Mouse (Mus musculus) MEL-GATA-1-ER (cell line): ENCODE results near the gene Tob2.

Source experiments
- DNase-seq: peaks from one replicate; pipeline ENCODE4 v3.0.0-alpha.2; 2012; ENCODE audit warnings: low read depth; ENCODE audit errors: extremely low read depth

Tob2 gene

GRCm38 (mm10) chr15:81812287-81812686, 46.3 kb downstream of the Tob2 start:
- no peak for DNase-seq

DNA sequence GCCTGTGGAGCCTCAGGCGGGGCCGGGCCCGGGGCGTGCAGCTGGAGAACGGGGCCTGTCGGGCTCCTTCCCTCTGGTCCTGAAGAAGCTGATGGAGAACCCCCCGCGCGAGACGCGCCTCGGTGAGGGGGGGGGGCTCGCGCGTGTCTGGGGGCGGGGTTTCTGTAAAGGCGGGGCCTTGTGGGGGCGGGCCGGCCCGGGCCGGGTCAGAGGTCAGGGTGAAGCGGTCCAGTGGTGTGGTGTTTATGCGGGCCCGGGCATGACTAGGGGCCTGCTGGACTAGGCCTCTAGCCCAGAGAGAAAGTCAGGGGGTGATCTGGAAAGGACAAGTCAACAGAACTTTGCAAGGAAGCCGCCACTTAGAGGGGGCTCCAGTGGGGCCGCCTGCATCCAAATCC, 47.0 kb downstream of the Tob2 start:
- no peak for DNase-seq

GRCm38 (mm10) chr15:81810671-81811598, 47.7 kb downstream of the Tob2 start:
- DNase-seq, result peak; percentile 97

DNA sequence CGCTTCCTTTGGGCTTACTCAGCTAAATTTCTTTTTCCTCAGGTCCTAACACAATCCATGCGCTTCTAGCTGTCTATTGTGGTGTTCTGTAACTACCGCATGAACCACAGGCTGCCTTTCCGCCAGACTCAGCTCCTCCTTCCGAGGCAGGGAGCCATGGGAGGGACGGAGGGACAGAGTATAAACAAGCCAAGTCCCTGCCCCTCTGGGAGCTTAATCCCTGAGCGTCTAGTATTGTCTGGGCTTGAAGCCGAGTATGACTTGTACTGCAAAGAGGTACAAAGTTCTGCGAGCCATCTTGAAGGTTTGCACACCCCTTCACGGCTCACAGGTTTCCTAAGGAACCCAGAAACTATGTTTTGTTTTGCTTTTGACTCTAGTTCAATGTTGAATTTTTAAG, 48.4 kb downstream of the Tob2 start:
- DNase-seq, result peak; percentile 57

GRCm38 (mm10) chr15:81809550-81809949, 49.0 kb downstream of the Tob2 start:
- DNase-seq, result no peak

DNA sequence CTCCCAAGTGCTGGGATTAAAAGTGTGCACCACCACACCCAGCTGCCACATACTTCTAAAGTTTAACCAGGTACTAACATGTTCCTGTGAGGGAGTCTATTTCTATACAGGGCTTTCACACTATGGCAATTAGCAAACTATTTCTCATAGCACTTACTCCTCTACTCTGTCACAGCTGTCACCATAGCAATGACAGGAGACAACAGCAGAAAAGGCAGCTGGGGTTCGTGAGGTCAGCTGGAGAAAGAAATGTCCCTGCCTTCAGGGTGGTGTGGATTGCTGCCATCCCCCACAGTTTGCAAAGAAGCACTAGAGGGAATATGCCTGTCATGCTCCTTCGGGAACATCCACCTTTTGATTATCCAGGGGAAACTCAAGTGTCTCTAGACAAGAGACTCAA, 49.8 kb downstream of the Tob2 start:
- DNase-seq, result no peak

GRCm38 (mm10) chr15:81806621-81807404, 51.8 kb downstream of the Tob2 start:
- no peak for DNase-seq

DNA sequence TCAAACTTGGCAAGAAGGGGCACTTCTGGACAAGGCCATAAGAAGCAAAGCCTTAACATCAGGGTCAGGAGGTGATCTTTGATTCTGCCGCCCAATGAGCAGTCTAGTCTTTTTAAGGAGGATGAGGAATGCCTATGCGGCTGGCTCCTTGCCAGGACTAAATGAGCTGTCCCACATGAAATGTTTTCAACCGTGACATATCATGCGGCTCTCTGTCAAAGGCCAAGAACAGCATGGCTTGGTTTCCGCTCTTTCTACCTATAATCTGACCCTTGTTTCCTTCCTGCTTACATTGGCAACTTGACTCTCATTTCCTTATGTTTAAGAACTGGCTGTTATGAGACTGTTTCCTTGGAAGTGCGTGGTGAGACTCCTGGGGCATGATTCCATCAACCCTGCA, 53.0 kb downstream of the Tob2 start:
- DNase-seq, result no peak

GRCm38 (mm10) chr15:81804883-81805282, 53.7 kb downstream of the Tob2 start:
- DNase-seq, result no peak

- DNase-seq, result no peak
These were observed 54.4 kb downstream of the Tob2 start for GRCm38 (mm10) chr15:81804172-81804571.

- DNase-seq, result no peak
These were observed 55.1 kb downstream of the Tob2 start for GRCm38 (mm10) chr15:81803425-81803951.

DNA sequence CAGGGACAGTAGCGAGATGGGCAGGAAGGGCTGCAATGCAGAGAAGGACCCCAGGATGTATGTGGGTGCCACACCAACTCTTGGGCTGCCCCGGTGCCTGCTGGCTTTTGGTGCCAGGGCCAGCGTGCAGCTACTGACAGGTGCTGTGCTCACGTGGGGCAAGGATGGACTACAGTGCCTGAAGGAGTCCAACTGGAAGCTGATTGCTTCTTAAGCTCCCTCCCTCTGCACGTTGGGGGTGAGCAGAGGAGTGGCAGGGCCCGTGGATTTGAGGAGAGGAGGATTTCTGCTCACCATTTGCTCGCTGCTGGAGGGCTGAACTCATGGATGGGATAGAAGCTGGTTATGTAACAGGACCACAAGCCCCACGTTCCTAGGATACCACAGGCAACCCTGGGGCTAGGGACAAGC, 55.6 kb downstream of the Tob2 start:
- DNase-seq, result no peak

DNA sequence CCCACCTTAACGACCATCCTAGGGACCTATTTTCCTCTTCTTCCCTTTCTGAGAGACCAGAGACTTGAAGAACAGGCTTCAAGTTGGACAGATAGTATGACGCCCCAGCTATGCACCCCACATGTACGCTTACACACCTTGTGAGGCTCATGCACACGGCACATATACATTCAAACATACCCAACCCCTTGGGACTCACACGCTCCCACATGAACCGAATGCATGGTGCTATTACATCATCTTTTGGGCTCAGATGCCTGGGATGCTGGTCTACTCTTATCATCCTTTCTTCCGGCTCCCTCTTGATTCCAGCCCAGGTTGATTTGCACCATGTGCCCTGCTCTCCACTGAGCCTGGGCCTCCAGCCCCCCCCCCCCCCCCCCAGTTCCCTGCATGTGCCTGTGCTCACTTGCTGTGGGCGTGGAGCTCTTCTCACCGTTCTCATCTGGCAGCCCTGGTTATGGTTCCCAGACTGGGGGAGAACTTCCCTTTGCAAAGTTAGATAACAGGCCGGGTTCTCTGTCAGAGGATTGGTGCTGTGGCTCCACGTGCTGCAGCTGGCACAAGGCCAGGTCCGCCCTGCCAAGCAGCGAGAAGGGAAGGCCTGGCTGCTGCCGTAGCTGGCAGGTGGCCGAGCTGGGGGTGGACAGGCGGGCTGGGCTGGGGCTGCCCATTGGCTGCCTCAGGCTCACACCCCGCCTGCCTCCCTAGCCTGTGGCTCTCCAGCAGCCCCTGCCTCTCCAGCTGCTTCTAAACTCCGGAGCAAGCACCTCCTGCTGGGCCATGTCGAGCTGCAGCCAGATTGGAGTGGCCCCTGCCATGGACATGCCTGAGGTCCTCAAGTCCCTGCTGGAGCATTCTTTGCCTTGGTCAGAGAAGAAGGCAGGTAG, 56.4 kb downstream of the Tob2 start, which contains the start of gene Tef:
Gene Tef (plus strand): TSS at position 421 of the 890 bp plus-strand sequence.
- peak; percentile 98 for DNase-seq

DNA sequence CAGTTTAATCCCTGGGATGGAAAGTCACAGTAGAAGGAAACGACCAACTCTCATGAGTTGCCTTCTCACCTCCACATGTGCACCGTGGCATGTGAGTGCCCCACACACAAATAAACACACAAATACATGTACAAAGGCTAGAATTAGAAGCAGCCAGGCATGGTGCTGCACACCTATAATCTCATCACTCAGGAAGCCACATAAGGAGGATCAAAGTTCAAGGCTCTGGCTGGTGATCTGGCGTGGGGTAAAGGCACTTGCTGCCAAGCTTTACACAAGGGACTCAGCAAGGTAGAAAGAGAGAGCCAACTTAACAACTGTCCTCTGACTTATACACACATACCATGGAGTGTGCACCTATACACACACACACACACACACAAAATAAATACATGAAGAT, 58.2 kb downstream of the Tob2 start:
- no peak for DNase-seq

DNA sequence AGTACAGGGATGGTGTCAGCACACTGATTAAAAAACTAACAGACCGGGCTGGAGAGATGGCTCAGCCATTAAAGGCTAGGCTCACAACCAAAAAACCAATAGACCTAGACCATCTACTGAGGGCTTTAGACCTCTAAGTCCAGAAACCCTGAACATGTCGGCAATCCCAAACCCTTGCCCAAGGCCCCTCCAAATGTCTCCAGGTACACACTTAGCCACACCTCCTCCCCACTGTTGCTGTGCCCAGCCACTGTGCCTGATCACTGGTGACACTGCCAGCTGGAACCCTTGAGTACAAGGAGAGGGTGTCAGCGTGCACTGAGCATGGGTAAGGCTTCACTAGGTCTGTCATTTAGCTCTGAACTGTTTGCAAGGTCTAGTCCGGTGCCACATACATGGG, 60.2 kb downstream of the Tob2 start:
- DNase-seq, result no peak
